Mouse (Mus musculus): Measurements from ENCODE around the gene Tcp11l1.

Tcp11l1 gene

DNA sequence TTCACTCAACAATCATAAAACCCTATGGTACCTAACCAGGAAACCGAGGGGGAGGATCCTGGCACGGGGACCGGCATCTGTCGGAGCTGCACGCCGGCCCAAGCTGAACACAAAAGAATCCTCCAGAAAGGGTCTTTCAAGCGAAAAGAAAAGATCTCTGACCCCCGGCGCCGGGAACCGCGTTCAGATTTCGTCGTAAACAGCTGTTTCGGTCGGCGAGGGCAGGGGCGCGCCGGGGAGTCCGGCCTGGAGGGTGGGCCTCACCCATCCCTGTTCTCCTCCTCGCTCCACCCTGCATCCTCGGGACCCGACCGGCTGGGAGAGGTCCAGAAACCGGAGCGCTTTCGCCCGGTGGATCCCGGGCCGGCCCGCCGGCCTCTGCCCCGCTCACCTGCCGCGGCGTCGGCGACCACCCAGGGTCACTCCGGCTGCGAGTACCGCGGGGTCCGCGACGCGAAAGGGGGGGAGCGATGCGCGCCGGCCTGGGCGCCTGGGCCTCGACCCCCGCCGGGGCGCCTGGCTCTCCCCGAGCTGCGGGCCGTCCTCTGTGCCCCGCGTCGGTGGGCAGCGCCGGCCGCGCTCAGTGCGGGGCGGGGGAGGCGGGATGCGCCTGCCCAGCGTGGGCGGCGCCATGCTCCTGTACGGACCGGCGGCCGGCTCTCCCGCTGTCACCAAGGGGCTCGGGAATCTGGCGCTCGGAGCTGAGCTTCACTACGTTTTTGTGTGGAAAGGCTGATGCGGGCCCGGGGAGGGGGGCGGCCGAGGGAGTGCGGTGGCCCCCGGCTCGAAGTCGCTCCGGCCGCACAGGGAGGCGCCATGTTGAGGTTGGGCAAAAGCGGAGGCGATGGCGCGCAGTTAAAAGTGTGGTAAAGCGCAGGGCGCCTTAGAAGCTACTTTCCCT lies at the start of gene Tcp11l1:
TSS of gene Tcp11l1 (minus strand) at position 585 of the 901 bp plus-strand sequence.
- peak; percentile 73 for DNase-seq (ENCODE audit: low spot score)

DNA sequence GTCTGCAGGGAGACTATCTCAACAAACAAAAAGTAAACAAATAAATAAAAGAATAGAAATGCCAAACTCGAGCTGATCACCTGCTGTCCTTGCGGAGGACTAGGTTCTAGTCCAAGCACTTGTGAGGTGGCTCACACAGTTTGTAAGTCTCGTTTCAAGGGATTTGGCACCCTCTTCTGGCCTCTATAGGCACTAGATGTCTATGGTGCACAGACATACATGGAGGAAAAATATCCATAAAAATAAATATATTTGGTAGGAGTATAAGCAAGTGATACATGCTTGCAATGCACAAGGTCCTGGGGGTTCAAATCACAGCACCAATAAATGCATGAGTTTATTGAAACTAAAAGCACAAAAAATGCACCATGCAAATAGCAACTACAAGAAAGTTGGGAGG lies 38.6 kb upstream of the Tcp11l1 start:
- peak; percentile 26 for DNase-seq (ENCODE audit: low spot score)

DNA sequence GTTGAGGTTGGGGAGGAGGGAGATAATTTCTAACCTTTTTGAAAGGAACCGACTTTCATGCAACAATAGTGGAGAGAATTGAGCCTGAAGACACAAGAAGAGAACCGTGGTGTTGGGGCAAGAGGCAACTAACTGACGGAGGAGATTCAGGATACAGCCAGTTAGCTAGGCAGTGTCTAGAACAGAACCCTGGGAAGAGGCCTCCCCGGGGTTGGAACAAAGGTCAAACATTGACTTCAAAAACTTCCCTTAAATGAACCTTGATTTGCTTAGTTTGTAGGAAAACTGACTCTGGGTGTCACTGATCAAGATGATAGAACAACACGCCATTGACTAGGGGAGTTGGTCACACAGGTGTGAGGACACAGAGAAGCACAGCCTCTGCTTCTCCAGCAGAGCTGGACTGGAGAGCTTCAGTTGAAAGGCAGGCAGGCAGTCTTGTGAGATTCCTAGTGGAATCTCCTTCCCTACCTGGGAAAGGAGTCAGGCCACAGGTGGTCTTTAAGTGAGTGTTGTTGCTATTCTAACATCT lies 36.7 kb upstream of the Tcp11l1 start:
- no peak for DNase-seq (ENCODE audit: low spot score)

DNA sequence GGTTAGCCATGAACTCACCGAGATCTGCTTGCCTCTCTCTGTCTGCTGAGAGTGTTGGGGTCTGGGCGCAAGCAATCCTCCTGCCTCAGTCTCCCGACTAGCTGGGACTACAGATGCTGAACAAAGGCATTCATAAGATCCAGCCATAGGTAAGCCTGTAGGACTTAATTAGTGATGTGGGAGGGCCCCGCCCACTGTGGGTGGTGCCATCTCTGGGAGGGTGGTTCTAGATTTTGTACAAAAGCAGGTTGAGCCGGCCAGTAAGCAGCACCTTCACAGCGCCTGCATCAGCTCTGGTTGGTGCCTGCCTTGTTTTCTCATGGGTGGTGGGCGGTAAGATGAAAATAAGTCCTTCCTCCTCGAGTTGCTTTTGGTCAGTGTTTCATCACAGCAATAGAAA lies 34.3 kb upstream of the Tcp11l1 start:
- DNase-seq (ENCODE audit: low spot score): no peak

DNA sequence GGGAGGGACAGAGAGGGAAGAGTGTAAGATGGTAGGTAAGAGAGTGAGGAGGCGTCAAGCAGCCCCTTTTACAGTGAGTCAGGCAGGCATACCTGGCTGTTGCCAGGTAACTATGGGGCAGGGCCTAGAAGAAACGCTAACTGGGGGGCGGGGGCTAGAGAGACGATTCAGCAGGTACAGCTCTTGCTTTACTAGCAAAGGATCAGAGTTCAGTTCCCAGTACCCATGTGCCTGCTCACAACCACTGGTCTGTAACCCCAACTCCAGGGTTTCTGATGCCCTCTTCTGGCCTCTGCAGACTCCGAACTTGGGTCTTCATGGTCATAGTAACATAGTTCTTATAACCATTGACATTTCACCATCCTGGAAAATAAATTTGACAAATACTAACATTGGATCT lies 32.0 kb upstream of the Tcp11l1 start:
- DNase-seq (ENCODE audit: low spot score): no peak

DNA sequence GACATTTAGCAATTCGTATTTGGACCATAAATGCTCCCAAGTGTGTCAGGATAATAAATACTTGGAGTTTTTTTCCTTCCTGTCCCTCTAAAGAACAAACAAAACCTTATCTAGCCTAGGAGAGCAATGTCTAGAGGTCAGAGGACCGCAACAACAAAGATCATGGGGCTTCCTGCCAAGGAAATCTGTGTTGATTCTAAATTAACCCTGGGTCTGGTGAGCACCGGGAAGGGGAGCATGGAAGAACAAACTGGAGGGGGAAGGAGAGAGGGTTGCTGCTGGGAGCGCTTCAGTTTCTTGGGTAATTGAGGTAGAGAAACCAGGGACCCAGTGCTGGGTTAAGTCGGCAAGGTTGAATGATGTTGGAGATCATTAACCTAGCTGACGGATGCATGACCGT lies 31.2 kb upstream of the Tcp11l1 start:
- no peak for DNase-seq (ENCODE audit: low spot score)

DNA sequence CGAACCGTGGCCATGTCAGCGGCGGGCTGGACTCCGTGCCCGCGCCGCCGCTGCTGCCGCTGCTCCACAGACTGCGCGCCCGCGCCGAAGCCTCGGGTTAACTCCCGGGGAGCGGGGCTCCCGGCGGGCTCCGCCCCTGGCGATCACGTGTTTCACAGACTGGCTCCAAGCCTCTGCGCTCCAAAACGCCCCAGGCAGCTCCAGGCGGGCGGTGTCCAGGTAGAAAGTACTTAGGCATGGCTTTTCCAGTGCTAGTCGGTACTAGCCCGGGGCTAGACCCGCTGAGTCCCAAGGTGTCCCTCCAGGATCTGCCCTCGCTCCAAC lies 30.7 kb upstream of the Tcp11l1 start, which contains the start of gene Depdc7:
TSS of gene Depdc7 (minus strand) at position 138 of the 324 bp plus-strand sequence.
- peak; percentile 89 for DNase-seq (ENCODE audit: low spot score)

DNA sequence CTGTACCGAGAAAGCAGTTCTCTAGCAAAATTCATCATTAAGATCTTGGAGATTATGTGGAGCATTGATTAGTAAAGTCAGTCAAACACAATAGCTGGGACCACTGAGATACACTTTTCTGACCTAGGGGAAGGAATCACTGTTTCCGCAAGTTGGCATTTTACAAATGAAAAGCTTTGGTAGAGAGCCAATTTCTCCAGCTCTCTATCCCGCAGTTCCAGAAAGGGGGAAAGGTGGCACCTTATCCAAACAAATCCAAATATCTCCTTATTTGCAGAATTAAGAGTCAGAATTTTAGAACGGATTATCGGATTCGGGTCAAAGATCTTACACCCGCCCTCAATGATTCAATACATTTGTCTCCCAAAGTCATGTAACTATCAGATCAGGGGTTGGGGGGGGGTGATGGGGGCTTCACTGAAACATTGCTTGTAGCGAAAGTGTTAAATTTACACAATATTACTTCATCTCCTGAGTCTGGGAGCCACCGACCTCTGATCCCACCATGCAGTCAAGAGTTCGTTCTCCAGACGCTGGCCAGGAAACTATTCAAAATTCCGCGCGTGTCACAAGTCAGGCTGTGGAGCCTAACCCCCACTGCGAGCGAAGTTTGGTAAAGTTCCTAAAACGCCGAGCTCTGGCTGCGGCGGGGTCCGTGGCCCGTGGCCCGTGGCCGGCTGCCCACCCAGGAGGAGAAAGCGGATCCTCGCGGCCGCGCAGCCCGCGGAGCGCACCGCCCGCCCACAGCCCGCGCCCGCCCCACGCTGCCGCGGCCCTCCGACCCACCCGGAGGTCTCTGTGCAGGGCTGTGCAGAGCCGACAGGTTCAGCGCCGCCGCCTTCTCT lies 30.1 kb upstream of the Tcp11l1 start:
- DNase-seq (ENCODE audit: low spot score): no peak

DNA sequence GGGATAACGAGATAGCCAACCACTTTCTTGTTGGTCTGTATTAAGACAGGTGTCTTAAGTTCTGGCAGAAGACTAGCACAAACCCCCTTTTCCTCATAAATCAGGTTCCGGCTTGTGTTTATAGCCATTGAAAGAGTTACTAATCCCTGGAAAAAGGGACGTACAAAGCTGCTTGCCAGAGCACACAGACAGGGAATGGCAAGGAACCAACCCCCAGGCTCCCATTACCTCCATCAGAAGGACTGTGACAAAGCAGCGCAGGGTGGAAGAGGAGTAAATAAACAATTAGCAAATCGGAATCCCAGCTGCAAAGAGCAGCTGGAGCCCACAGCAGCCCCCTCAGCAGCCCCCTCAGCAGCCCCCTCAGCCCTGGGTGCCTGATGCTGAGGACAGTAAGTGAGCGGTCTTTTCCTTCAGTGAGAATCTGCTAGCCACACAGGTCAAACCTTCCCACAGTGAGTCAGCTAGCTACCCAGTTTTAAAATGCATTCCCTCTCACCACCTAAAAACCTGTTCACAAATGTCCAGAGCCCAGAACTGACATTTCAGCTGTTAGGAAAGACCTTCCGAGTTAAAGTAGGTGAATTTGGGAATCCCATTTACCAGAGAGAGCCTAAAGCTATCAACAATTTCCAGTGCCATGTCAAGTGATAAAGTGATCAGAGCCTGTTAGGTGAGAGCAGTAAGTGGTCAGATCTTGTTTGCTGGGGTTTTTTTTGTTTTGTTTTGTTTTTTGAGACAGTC lies 29.2 kb upstream of the Tcp11l1 start:
- no peak for DNase-seq (ENCODE audit: low spot score)

DNA sequence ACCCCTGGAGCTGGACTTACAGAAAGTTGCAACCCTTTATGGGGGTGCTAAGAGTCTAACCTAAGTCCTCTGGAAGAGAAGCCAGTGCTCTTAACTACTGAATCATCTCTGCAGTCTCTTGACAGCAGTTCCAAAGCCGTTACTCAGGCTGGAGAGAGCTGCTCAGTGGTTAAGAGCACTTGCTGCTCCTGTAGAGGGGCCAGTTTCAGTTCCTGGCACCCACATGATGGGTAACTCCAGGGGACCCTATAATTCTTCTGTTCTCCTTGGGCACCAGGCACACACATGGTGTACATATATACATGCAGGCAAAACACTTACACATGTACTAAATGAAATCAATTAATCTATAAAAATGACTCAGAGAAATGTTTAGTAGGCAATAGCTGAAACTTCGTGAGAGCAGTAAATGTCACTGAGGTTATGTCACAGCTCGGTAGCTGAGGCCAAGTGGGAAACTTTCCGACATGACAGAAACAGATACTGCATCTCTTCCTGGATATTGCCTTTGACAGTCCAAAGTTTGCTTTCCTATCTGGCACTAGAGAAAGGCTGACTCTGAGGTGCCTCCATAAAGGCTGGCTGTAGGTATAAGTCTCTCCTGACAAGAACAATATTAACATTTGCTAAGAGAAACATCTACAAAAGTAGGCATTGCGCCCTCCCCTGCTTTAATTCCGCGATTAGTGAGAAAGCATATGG lies 28.4 kb upstream of the Tcp11l1 start:
- DNase-seq (ENCODE audit: low spot score): no peak

DNA sequence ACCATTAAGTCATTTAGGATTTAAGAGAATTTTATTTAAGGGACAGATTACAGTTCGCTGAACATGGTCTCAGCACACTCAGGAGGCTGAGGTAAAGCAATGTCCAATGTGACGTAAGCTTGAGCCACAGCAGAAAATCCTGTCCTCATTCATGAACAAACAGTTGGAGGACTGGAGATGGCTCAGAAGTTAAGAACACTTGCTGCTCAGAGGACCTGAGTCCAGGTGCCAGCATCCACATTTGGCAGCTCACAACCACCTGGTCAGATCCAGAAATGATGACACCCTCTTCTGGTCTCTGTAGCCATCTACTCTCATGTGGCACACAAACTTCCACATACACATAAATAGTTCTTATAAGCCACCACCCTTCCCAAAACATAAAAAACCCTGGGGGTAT lies 27.7 kb upstream of the Tcp11l1 start:
- DNase-seq (ENCODE audit: low spot score): no peak

DNA sequence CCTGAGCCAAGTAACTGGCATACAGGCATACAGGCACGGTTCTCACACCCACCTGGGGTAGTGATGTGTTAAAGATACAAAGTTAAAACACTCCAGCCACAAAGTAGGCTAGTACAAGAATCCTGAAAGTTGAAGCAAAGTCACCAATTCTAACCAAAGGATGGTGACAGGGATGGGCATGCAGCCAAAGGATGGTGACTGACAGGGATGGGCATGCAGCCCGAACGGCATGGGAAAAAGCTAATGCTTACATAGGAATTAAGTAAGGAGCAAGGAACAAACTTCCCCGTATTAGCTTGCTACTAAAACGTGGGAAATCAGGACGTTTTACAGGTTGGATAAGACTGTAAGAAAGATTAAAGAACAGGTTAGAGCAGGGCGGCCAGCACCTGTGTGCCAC lies 24.3 kb upstream of the Tcp11l1 start:
- no peak for DNase-seq (ENCODE audit: low spot score)

DNA sequence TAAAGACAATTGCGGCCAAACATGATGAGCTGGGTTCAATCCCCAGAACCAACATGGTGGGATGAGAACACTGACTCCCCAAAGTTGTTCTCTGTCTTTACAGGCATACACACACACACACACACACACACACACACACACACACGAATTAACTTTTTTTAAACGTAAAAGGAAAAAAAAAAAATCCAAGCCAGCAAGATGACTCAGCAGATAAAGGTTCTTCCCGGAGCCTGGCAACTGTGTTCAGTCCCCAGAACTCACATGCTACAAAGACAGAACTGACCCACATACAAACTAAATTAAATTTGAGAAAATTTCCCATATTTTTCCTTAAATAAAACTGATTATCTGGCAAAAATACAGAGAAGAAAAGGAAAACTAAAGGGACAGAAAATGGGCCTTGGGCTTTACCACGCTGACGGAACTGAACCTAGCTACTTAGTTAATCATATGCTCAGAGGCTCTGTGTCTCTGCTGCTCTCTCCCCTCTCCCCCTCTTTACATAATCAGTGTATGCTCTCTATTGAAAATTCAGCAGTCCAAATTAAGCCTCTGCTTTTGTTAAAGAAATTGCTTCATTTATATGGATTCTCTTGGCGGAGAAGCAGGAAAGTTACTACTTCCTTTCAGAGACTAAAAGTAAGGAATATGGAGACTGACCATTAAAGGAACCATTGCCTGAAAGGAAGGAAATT lies 20.7 kb upstream of the Tcp11l1 start:
- no peak for DNase-seq (ENCODE audit: low spot score)

DNA sequence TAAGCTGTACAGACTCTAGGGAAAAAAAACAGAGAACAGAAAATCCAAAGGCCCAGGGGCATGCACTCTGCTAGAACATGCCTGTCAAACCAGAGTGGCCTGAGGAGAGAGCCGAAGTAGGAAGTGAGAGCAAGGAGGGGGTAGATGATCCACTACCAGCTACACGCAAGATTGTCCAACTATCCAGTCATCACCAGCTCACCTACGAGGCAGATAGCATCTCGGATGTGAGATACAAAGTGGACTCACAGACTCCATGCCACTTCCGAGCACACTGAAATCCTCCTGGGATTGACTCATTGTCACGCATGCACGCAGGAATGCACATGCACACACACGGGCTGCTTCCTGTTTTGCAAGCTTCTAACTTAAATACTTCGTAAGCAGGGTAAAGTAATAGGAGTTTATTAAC lies 20.1 kb upstream of the Tcp11l1 start:
- DNase-seq (ENCODE audit: low spot score): no peak

DNA sequence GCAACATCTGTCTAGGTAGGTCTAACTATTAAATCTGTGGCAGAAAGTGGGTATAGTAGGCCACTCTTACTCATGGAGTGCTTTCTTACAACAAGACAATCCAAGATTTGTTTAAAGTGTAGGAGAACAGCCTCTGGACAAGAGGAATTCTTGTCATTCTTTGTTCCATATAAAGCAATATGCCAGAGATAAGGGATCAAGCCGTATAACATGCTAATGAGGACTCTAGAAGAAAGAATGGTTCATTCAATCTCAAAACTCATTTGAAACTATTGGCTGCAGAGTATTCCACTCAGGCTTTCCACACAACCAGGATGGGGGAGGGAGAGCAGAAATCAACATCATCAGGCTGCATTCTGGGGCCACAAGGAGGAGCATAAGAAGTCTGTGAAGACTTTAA lies 15.4 kb upstream of the Tcp11l1 start:
- DNase-seq (ENCODE audit: low spot score): no peak

DNA sequence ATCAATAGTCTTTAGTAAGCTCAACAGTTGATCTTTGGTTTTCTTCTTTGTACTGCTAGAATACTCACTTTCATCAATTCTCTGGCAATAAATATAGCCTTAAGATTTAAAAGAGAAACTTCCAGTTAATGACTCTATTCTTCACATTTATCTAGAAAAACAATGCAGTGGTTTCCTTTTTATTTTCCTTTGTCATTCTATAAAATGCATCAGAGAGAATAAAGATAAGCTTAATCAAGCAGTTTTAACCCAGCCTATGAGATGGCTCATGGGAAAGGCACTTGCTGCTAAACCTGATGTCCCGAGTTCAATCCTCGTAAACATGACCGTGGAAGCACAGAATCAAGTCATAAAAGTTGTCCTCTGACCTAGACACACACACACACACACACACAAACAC lies 10.1 kb upstream of the Tcp11l1 start:
- no peak for DNase-seq (ENCODE audit: low spot score)

DNA sequence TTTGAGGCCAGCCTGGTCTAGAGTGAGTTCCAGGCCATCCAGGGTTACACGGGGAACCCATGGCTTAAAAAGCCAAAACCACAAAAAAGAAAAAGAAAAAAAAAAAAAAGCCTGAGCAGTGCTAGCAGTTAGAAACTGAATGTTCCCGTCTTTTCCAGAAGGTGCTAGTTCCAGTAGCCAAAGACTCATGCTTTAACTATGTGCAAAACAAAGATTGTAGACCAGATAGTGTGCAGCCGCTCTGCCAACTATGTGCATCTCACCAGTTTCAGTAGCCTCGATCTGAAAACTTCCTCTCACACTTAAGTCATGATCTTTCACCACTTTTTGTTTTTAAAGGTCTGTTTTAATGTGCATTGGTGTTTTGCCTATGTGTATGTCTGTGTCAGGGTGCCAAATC lies 5.9 kb upstream of the Tcp11l1 start:
- no peak for DNase-seq (ENCODE audit: low spot score)

DNA sequence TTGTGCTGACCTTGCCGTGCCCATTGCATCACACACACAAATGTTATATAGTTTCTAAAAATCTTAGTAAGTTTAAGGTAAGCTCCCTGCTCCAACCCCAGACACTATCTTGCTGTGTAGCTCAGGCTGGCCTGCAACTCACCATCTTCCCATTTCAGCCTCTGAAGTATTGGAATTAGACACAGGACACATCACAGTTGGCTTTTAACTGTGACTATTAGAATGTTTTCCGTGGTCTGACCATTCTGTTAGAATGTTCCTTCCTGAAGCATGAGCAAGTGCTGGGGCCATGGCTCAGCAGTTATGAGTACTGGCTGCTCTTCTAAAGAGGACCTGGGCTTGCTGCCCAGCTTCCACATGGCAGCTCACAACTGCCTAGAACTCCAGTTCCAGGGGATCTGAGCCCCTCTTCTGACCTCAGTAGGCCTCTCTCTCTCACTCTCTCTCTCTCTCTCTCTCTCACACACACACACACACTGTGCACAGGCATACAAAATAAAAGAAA lies 5.3 kb upstream of the Tcp11l1 start:
- DNase-seq (ENCODE audit: low spot score): no peak

DNA sequence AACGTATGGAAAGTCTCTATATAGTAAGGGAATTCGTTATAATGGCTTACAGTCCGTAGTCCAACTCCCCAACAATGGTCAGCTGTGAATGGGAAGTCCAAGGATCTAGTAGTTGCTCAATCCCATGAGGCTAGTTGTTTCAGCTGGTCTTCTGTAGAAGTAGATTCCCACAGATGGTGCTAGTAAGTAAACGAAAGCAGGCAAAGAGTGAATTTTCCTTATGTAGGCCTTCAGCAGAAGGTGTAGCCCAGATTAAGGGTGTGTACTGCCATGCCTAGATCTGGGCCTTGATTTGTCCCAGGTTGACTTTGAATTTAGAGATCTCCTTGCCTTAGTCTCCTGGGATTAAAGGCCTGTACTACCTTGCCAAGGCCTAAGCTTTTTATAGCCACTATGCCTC lies 4.3 kb upstream of the Tcp11l1 start, which contains the start of gene Pin1rt1:
TSS of gene Pin1rt1 (minus strand) at position 101 of the 400 bp plus-strand sequence.
- no peak for DNase-seq (ENCODE audit: low spot score)

DNA sequence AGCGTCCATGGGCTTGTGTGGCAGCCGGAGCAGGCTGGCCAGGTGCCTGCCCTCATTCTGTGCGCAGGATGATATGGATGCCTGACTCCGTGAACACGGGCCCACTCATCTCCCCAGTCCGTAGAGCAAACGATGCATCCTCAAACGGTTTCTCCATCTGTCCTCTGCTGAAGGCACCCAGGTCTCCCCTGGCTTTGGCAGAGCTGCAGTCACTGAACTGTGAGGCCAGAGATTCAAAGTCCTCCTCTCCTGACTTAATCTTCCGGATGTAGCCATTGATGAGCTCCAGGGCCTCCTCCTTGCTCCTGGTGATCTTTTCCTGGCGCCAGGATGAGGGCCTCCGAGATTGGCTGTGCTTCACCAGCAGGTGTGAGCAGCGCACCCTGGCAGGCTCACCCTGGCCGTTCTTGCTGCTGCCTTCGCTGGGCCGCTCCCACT lies 2.3 kb upstream of the Tcp11l1 start:
- DNase-seq (ENCODE audit: low spot score): no peak

DNA sequence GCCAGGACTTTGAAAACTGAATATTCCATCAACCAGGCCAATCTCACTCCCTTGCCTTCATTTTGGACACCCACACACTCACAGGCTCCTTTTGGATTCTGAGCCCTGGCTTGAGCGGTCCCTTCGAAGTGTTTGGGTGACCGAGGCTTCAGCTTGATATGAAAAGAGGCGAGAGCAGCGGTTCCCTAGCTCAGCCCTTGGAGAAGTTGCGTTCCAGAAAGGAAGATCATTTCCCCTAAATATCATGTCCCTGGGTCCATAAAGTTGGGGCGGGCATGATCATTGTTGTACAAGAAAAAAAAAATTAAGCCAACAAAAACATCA lies 479 bp upstream of the Tcp11l1 start:
- no peak for DNase-seq (ENCODE audit: low spot score)

Measured in MN1 (cell line).